Mouse (Mus musculus) thymus, adult 2 months (tissue): ENCODE data around the gene E130308A19Rik.

Experiments
- CTCF ChIP-seq: fragments of 200-500 bp; IDR thresholded peaks from 2 replicates; pipeline ENCODE4 v1.5.1; 2012; ENCODE audit warnings: mild to moderate bottlenecking, control low read depth, low read length, moderate library complexity, borderline replicate concordance; ENCODE audit not compliant: control insufficient read depth, poor library complexity, insufficient read depth; ENCODE audit errors: extremely low read depth
- POLR2A ChIP-seq: fragments of 200-500 bp; IDR thresholded peaks from 2 replicates; pipeline ENCODE4 v1.6.1; 2012; ENCODE audit warnings: mild to moderate bottlenecking, low read length, control low read depth, moderate library complexity; ENCODE audit not compliant: control insufficient read depth, poor library complexity, insufficient read depth; ENCODE audit errors: extremely low read depth

DNA sequence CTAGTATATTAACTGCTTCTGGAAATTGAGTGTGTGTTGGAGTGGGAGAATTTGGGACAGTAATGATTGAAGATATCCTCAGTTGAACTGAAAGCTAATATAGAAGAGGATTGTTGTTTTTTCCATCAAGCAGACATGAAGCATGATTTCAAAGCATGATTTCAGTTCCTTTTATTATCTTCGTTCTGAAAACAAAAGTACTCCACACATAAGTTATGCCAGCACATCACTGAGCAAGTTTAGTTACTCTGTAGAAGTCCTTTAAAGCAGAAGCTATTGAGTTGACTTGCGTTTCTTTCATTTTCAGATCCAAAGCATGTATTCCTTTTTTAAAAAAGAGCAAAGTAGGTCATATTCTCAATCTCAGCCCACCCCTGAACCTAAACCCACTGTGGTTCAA is 29.5 kb upstream of the E130308A19Rik start:
- no peak for TF ChIP-seq POLR2A
- TF ChIP-seq CTCF, result no peak
